Mouse (Mus musculus) bone marrow, adult 2 months (tissue): Measurements from ENCODE around the gene Agpat1.

Experiments used
- CTCF ChIP-seq: fragments of 200-500 bp; IDR thresholded peaks from 2 replicates; pipeline ENCODE4 v1.5.1; 2011; ENCODE audit warnings: low read length, control low read depth; ENCODE audit not compliant: control insufficient read depth, insufficient read depth
- POLR2A ChIP-seq: fragments of 200-500 bp; IDR thresholded peaks from 2 replicates; pipeline ENCODE4 v1.6.1; 2011; ENCODE audit warnings: low read depth, mild to moderate bottlenecking, control low read depth, low read length, borderline replicate concordance; ENCODE audit not compliant: control insufficient read depth

- TF ChIP-seq POLR2A, result no peak
- TF ChIP-seq CTCF, result peak; percentile 93
These were observed 48.6 kb upstream of the Agpat1 start for GRCm38 (mm10) chr17:34555483-34555882.
